Mouse (Mus musculus) cerebellum, adult 2 months (tissue): Measurements from ENCODE around the gene Scamp3.

Source experiments
- CTCF ChIP-seq: fragments of 200-500 bp; IDR thresholded peaks from 2 replicates; pipeline ENCODE4 v1.5.1; 2011; ENCODE audit warnings: low read depth, mild to moderate bottlenecking, control low read depth, low read length, moderate library complexity, borderline replicate concordance; ENCODE audit not compliant: insufficient read depth
- POLR2A ChIP-seq: fragments of 200-500 bp; IDR thresholded peaks from 2 replicates; pipeline ENCODE4 v1.6.1; 2011; ENCODE audit warnings: low read length, control low read depth, borderline replicate concordance; ENCODE audit not compliant: insufficient read depth

- TF ChIP-seq POLR2A, result no peak
- no peak for TF ChIP-seq CTCF
These were observed 11.9 kb upstream of the Scamp3 start for GRCm38 (mm10) chr3:89165268-89165870.
